In the genomic region with DNA sequence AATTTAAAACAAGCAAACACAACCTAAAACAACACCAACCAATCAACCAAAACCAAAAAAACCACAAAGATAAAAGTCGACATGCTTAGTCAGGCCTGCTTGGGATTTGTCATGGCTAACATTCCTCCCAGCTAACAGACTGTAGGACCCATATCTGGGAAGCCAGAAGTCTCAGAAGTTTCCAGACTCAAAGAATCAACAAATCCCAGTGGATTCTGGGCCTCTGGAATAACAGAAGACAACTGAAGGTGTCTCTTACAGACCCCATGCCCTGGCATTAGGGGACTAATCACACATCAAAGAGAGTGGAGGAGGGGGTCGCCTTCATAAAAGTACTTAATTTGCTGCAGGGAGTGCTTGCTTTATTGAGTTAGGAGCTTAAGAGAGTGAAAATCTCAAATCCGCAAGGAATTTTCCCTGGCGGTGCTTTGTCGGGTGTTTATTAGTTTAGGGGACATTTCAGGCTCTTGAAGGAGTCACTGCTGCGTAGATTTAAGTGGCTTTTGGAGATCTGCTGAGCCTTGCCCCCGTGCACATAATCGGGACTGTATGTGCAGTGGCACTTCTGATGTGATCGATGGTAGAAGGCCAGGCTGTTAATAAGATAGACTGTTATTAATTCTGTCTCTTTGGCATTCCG, we compare ENCODE assay signal across 12 mouse cellular contexts. TPM values are rescaled to one million over a fixed set of nuclear protein-coding genes. Genes with fewer than 3 reads are reported as not detected.
A peak's percentile ranks its signal among the peaks of the same experiment; 100 is the strongest.
DNase-seq lines count a peak whose midpoint lies in the region; ATAC-seq and TF ChIP-seq lines count a peak whose summit lies in the region.
"Had no signal": no experiment of that assay in that cellular context is flagged by ENCODE, and none has a peak within 500 bp of the region (broad histone marks: within the 10 kb centered on the region; RNA-seq: fewer than 3 reads in every experiment).

No protein-coding gene starts in this region.

- H3K9me3 ChIP-seq in heart, embryonic 10.5 days = no peaks in the 10 kb centered on the region
- H3K9me3 ChIP-seq in liver, embryonic 13.5 days (replicated peaks) = no peaks in the 10 kb centered on the region
- no peaks in the 10 kb centered on the region for H3K9me3 ChIP-seq in liver, embryonic 11.5 days (ENCODE audit: control insufficient read depth, low read length)
- no peaks in the 10 kb centered on the region for H3K9me3 ChIP-seq in limb, embryonic 11.5 days (ENCODE audit: control insufficient read depth, low read length)
- H3K9me3 ChIP-seq: hindbrain, embryonic 12.5 days; midbrain, embryonic 12.5 days had no signal

- H3K4me3 ChIP-seq in heart, embryonic 10.5 days = no peak overlapping the region
- H3K4me3 ChIP-seq in liver, embryonic 13.5 days (replicated peaks) = no peak overlapping the region
- H3K4me3 ChIP-seq in liver, embryonic 11.5 days (ENCODE audit: low read depth, low read length) = no peak overlapping the region
- H3K4me3 ChIP-seq in limb, embryonic 11.5 days (ENCODE audit: low read depth, low read length) = no peak overlapping the region
- no peak overlapping the region for H3K4me3 ChIP-seq in thymus, adult 2 months (ENCODE audit: control insufficient read depth, insufficient read depth, low read length)
- H3K4me3 ChIP-seq: hindbrain, embryonic 12.5 days; midbrain, embryonic 12.5 days had no signal

- POLR2A ChIA-PET in Patski (lab: Charles Lee) = interaction anchor here (0.9 kb wide), 1 partner anchor 10 kb away, joined by 4 read pairs; no protein-coding TSS in a partner anchor

- in situ Hi-C loops in Patski (cut with MboI; ENCODE audit: low pct_unique_long_range_greater_than_20kb) = no loop called here

- H3K4me1 ChIP-seq in heart, embryonic 10.5 days = peaks cover 18% of the 10 kb centered on the region
- H3K4me1 ChIP-seq in liver, embryonic 13.5 days (replicated peaks) = peaks cover 41% of the 10 kb centered on the region
- H3K4me1 ChIP-seq in liver, embryonic 11.5 days (replicated peaks; ENCODE audit: control insufficient read depth, insufficient read depth, low read length) = peaks cover 8% of the 10 kb centered on the region
- H3K4me1 ChIP-seq in limb, embryonic 11.5 days (ENCODE audit: control insufficient read depth, insufficient read depth, low read length) = peaks cover 19% of the 10 kb centered on the region
- no peaks in the 10 kb centered on the region for H3K4me1 ChIP-seq in thymus, adult 2 months (replicated peaks; ENCODE audit: control insufficient read depth, insufficient read depth, low read length)
- H3K4me1 ChIP-seq: hindbrain, embryonic 12.5 days had no signal

- H3K27ac ChIP-seq in heart, embryonic 10.5 days = peak overlapping the region; percentile 6; the same call in 1 of the 2 replicates
- peak overlapping the region; percentile 95 for H3K27ac ChIP-seq in liver, embryonic 13.5 days
- H3K27ac ChIP-seq in liver, embryonic 11.5 days (ENCODE audit: low read depth, low read length) = no peak overlapping the region
- H3K27ac ChIP-seq in limb, embryonic 11.5 days (replicated peaks; ENCODE audit: low read depth, low read length) = no peak overlapping the region
- no peak overlapping the region for H3K27ac ChIP-seq in thymus, adult 2 months (ENCODE audit: control insufficient read depth, insufficient read depth, low read length)
- H3K27ac ChIP-seq: hindbrain, embryonic 12.5 days; midbrain, embryonic 12.5 days had no signal

- no peak for ATAC-seq in liver, embryonic 13.5 days (ENCODE audit: low read depth)
- no peak for ATAC-seq in liver, embryonic 11.5 days (replicated peaks; ENCODE audit: low FRiP score)
- peak; percentile 68 for ATAC-seq in Patski
- ATAC-seq in limb, embryonic 11.5 days (ENCODE audit: insufficient number of reproducible peaks, low FRiP score, low TSS enrichment, low read depth) = peak; percentile 60; the same call in 1 of the 2 replicates
- ATAC-seq: intestine, postnatal 0 days had no signal

- no peak overlapping the region; the same call in 1 of the 2 replicates for H3K9ac ChIP-seq in liver, embryonic 13.5 days
- no peak overlapping the region for H3K9ac ChIP-seq in liver, embryonic 11.5 days (ENCODE audit: low read depth, low read length)
- H3K9ac ChIP-seq in limb, embryonic 11.5 days (ENCODE audit: low read length) = no peak overlapping the region
- H3K9ac ChIP-seq: hindbrain, embryonic 12.5 days; midbrain, embryonic 12.5 days had no signal

- TF ChIP-seq CTCF in Patski (IDR thresholded peaks at IDR 0.05) = no peak
- TF ChIP-seq CTCF in thymus, adult 2 months (IDR thresholded peaks at IDR 0.05; ENCODE audit: borderline replicate concordance, control insufficient read depth, extremely low read depth, insufficient read depth, low read length, poor library complexity) = no peak

- 49% methylated on average over 10 of the region's 10 CpGs for WGBS in heart, embryonic 10.5 days
- 57% methylated on average over 10 of the region's 10 CpGs for WGBS in liver, embryonic 13.5 days (ENCODE audit: insufficient replicate concordance)
- 56% methylated on average over 10 of the region's 10 CpGs for WGBS in liver, embryonic 11.5 days
- WGBS in limb, embryonic 11.5 days = 8% methylated on average over 10 of the region's 10 CpGs
- WGBS in thymus, adult 2 months = 80% methylated on average over 10 of the region's 10 CpGs

- no peak overlapping the region for H3K4me2 ChIP-seq in liver, embryonic 13.5 days
- H3K4me2 ChIP-seq in liver, embryonic 11.5 days = no peak overlapping the region
- H3K4me2 ChIP-seq in limb, embryonic 11.5 days (ENCODE audit: low read depth, severe bottlenecking) = no peak overlapping the region
- H3K4me2 ChIP-seq: hindbrain, embryonic 12.5 days; midbrain, embryonic 12.5 days had no signal

- TF ChIP-seq POLR2A in thymus, adult 2 months (IDR thresholded peaks at IDR 0.05; ENCODE audit: control insufficient read depth, extremely low read depth, insufficient read depth, low read length, poor library complexity) = no peak

- CTCF ChIA-PET in Patski (lab: Charles Lee) = interaction anchor here (0.9 to 1.1 kb wide), 3 partner anchors 10 to 29 kb away, joined by 3 to 4 read pairs (median 4); no protein-coding TSS in a partner anchor

- intact Hi-C loops in heart, postnatal 36 days (cut with DNase I) = no loop called here

- no peak for DNase-seq in heart, embryonic 10.5 days (ENCODE audit: low spot score)
- DNase-seq in heart, postnatal 36 days = no peak
- DNase-seq in liver, embryonic 13.5 days = no peak
- DNase-seq in liver, embryonic 11.5 days (ENCODE audit: low spot score) = no peak
- peak; percentile 82 for DNase-seq in Patski (ENCODE audit: low read depth, low spot score)
- peak; percentile 56 for DNase-seq in limb, embryonic 11.5 days (ENCODE audit: low spot score)
- DNase-seq in thymus, adult 2 months = no peak
- no peak for DNase-seq in T-cell, adult 2 months (ENCODE audit: low spot score)
- DNase-seq: thymus, postnatal 14 days had no signal

- H3K36me3 ChIP-seq in heart, embryonic 10.5 days = no peaks in the 10 kb centered on the region
- no peaks in the 10 kb centered on the region for H3K36me3 ChIP-seq in liver, embryonic 13.5 days
- H3K36me3 ChIP-seq in liver, embryonic 11.5 days (ENCODE audit: control insufficient read depth, insufficient read depth, low read length) = no peaks in the 10 kb centered on the region
- H3K36me3 ChIP-seq in limb, embryonic 11.5 days (ENCODE audit: control insufficient read depth, insufficient read depth, low read length) = no peaks in the 10 kb centered on the region
- H3K36me3 ChIP-seq in thymus, adult 2 months (ENCODE audit: control insufficient read depth, insufficient read depth, low read length) = no peaks in the 10 kb centered on the region
- H3K36me3 ChIP-seq: hindbrain, embryonic 12.5 days; midbrain, embryonic 12.5 days had no signal

- H3K27me3 ChIP-seq in heart, embryonic 10.5 days (ENCODE audit: insufficient read depth, poor library complexity, severe bottlenecking) = peaks cover 26% of the 10 kb centered on the region
- H3K27me3 ChIP-seq in liver, embryonic 13.5 days = peaks cover 33% of the 10 kb centered on the region
- H3K27me3 ChIP-seq in liver, embryonic 11.5 days (replicated peaks; ENCODE audit: control insufficient read depth, insufficient read depth, low read length) = peaks cover 9% of the 10 kb centered on the region; the same call in 1 of the 2 replicates
- peaks cover 5% of the 10 kb centered on the region for H3K27me3 ChIP-seq in Patski
- H3K27me3 ChIP-seq in limb, embryonic 11.5 days (ENCODE audit: control insufficient read depth, insufficient read depth, low read length) = no peaks in the 10 kb centered on the region
- no peaks in the 10 kb centered on the region for H3K27me3 ChIP-seq in thymus, adult 2 months (ENCODE audit: control insufficient read depth, insufficient read depth, low read length)

RNA-seq across cellular contexts. Expression of gene Slc4a5, which starts 24.9 kb away (rescaled TPM):
- 0.57 and 0.68 TPM in 2 replicates for polyA plus RNA-seq in heart, embryonic 10.5 days (2016; fragmentation: Nextera tagmentation; extraction: Ambion mirVana)
- not detected for total RNA-seq in heart, postnatal 36 days (2021)
- polyA plus RNA-seq in liver, embryonic 13.5 days (2015; fragmentation: Nextera tagmentation; extraction: Ambion mirVana) = 0.86 and 0.89 TPM in 2 replicates
- 0.23 and 0.41 TPM in 2 replicates for polyA plus RNA-seq in liver, embryonic 11.5 days (2014; fragmentation: Nextera tagmentation; extraction: Ambion mirVana)
- polyA plus RNA-seq in Patski (2021) = 0.04 TPM
- 0.16 and 0.47 TPM in 2 replicates for polyA plus RNA-seq in limb, embryonic 11.5 days (2014; fragmentation: Nextera tagmentation; extraction: Ambion mirVana)
- 0.57 and 0.62 TPM in 2 replicates for polyA plus RNA-seq in thymus, adult 2 months (2012; rRNA removed)

Comparison
In these comparisons a context has a peak if more than half of its experiments do, and no peak if none do; other contexts are left out.
1. H3K27ac ChIP-seq: peak in heart, embryonic 10.5 days (single experiment) and liver, embryonic 13.5 days (single experiment); none in liver, embryonic 11.5 days (single experiment), limb, embryonic 11.5 days (single experiment) and thymus, adult 2 months (single experiment).
2. DNase-seq: peak in Patski (single experiment) and limb, embryonic 11.5 days (single experiment); none in heart, embryonic 10.5 days (single experiment), heart, postnatal 36 days (0 of 2), liver, embryonic 13.5 days (single experiment), liver, embryonic 11.5 days (single experiment), thymus, adult 2 months (single experiment) and T-cell, adult 2 months (single experiment).
3. ATAC-seq: peak in Patski (single experiment) and limb, embryonic 11.5 days (single experiment); none in liver, embryonic 13.5 days (single experiment) and liver, embryonic 11.5 days (single experiment).